ENCODE assay signal across 8 mouse cellular contexts in genomic region chr7:109082269-109083112, GRCm38 (mm10). TPM values are rescaled to one million over a fixed set of nuclear protein-coding genes. Genes with fewer than 3 reads are reported as not detected.
DNase-seq lines count a peak whose midpoint lies in the region; ATAC-seq lines count a peak whose summit lies in the region.

No protein-coding gene starts in this region.

- peak overlapping the region; percentile 88 for H3K4me3 ChIP-seq in megakaryocyte, embryonic 14.5 days (replicated peaks)
- peak overlapping the region; percentile 57 for H3K4me3 ChIP-seq in limb, embryonic 13.5 days

- ATAC-seq in megakaryocyte, adult 5-6 weeks (ENCODE audit: poor library complexity, severe bottlenecking), result no peak
- no peak for ATAC-seq in limb, embryonic 13.5 days (ENCODE audit: low FRiP score, low read depth)

- H3K9me3 ChIP-seq in megakaryocyte, embryonic 14.5 days, result peaks cover 7% of the 10 kb centered on the region
- no peaks in the 10 kb centered on the region for H3K9me3 ChIP-seq in limb, embryonic 13.5 days

- peak overlapping the region; percentile 45; the same call in 1 of the 2 replicates for H3K9ac ChIP-seq in limb, embryonic 13.5 days

- intact Hi-C loops in heart, postnatal 10 days (cut with DNase I), result no loop called here
- intact Hi-C loops in left cerebral cortex, postnatal 10 days (cut with DNase I), result no loop called here

- H3K4me2 ChIP-seq in limb, embryonic 13.5 days (replicated peaks), result peak overlapping the region; percentile 73

- WGBS in limb, embryonic 13.5 days, result 22% methylated on average over 12 of the region's 12 CpGs

- H3K4me1 ChIP-seq in megakaryocyte, embryonic 14.5 days, result peaks cover 6% of the 10 kb centered on the region
- H3K4me1 ChIP-seq in limb, embryonic 13.5 days, result peaks cover 6% of the 10 kb centered on the region; the same call in 1 of the 2 replicates

- peaks cover 14% of the 10 kb centered on the region for H3K27me3 ChIP-seq in megakaryocyte, embryonic 14.5 days (replicated peaks)
- peaks cover 36% of the 10 kb centered on the region for H3K27me3 ChIP-seq in limb, embryonic 13.5 days

- H3K36me3 ChIP-seq in megakaryocyte, embryonic 14.5 days (replicated peaks; ENCODE audit: low read length), result no peaks in the 10 kb centered on the region
- no peaks in the 10 kb centered on the region for H3K36me3 ChIP-seq in limb, embryonic 13.5 days

- H3K27ac ChIP-seq in limb, embryonic 13.5 days, result no peak overlapping the region

- DNase-seq in embryo, embryonic 11.5 days (ENCODE audit: low read depth, low spot score), result peak; percentile 37
- peak; percentile 44 to 55 for DNase-seq in heart, postnatal 10 days
- peak; percentile 42 for DNase-seq in neural tube, embryonic 10.5 days (ENCODE audit: extremely low spot score, low spot score)
- no peak for DNase-seq in cerebellum, postnatal 4 days (ENCODE audit: low spot score in 2 of 2)
- DNase-seq in left cerebral cortex, postnatal 10 days (ENCODE audit: extremely low spot score in 1 of 2, low spot score in 2 of 2), result no peak

RNA-seq across cellular contexts. Expression of gene Ric3, which starts 0.6 kb away (rescaled TPM):
- polyA plus RNA-seq in megakaryocyte, embryonic 14.5 days (2012; ENCODE audit: insufficient read depth, low replicate concordance), result 0.31 TPM in 1 of 2 replicates, not detected in the other
- total RNA-seq in megakaryocyte, adult 5-6 weeks (2015), result 0.05 TPM in 1 of 2 replicates, not detected in the other
- 0.08 and 0.33 TPM in 2 replicates for total RNA-seq in megakaryocyte, adult 5-6 weeks (2017)
- total RNA-seq in heart, postnatal 10 days (2021), result under 1 TPM; 0.45 to 0.67 TPM
- polyA plus RNA-seq in limb, embryonic 13.5 days (2015; fragmentation: Nextera tagmentation; extraction: Ambion mirVana), result 4.3 and 4.9 TPM in 2 replicates
- 10 to 100 TPM; 50.0 to 53.7 TPM for total RNA-seq in left cerebral cortex, postnatal 10 days (2021)

Comparison
In these comparisons a context has a peak if more than half of its experiments do, and no peak if none do; other contexts are left out.
1. DNase-seq: peak in embryo, embryonic 11.5 days (single experiment), heart, postnatal 10 days (2 of 2) and neural tube, embryonic 10.5 days (single experiment); none in cerebellum, postnatal 4 days (0 of 2) and left cerebral cortex, postnatal 10 days (0 of 2).
2. RNA of gene Ric3, which starts 0.6 kb away (total RNA-seq): 50.0 to 53.7 TPM in left cerebral cortex, postnatal 10 days; 0.45 to 0.67 TPM in heart, postnatal 10 days and 0.05 to 0.33 TPM in megakaryocyte, adult 5-6 weeks; every median in the first group is over 10 times any median in the second.